Mouse (Mus musculus) midbrain, embryonic 15.5 days (tissue): ENCODE data around the gene Chrna1. TPM values are rescaled to one million over a fixed set of nuclear protein-coding genes. Genes with fewer than 3 reads are reported as not detected.

Experiments
- ATAC-seq: fragments of 200-750 bp; cut with Nextera tagmentation; replicated peaks from 2 replicates; pipeline ENCODE4 v1.8.0; 2017; ENCODE audit warnings: moderate TSS enrichment
- H3K27ac ChIP-seq: fragments of 300-500 bp; sonication (generic); 2 replicates; pipeline ENCODE4 v1.5.1; 2015; ENCODE audit warnings: mild to moderate bottlenecking, inconsistent platforms
- H3K27me3 ChIP-seq: fragments of 300-500 bp; sonication (generic); replicated peaks from 2 replicates; pipeline ENCODE4 v1.6.1; 2015; ENCODE audit warnings: inconsistent platforms
- H3K36me3 ChIP-seq: fragments of 300-500 bp; sonication (generic); replicated peaks from 2 replicates; pipeline ENCODE4 v1.6.1; 2015; ENCODE audit warnings: inconsistent platforms
- H3K4me1 ChIP-seq: fragments of 300-500 bp; sonication (generic); 2 replicates; pipeline ENCODE4 v1.6.1; 2015; ENCODE audit warnings: inconsistent platforms
- H3K4me2 ChIP-seq: fragments of 300-500 bp; sonication (generic); 2 replicates; pipeline ENCODE4 v1.6.1; 2015; ENCODE audit warnings: inconsistent platforms, mild to moderate bottlenecking, moderate library complexity
- H3K4me3 ChIP-seq: fragments of 300-500 bp; sonication (generic); 2 replicates; pipeline ENCODE4 v1.5.1; 2015; ENCODE audit warnings: mild to moderate bottlenecking, inconsistent platforms
- H3K9ac ChIP-seq: fragments of 300-500 bp; sonication (generic); 2 replicates; pipeline ENCODE4 v1.6.1; 2015; ENCODE audit warnings: mild to moderate bottlenecking, inconsistent platforms
- H3K9me3 ChIP-seq: fragments of 300-500 bp; sonication (generic); 2 replicates; pipeline ENCODE4 v1.6.1; 2016; ENCODE audit warnings: inconsistent platforms
- WGBS: fragments of 180-500 bp; shearing (Covaris S2); methylation state at CpG from one replicate; pipeline ENCODE4 v1.1.7; 2015; ENCODE audit warnings: mixed read lengths; 5-methylcytosine and 5-hydroxymethylcytosine counted together
- polyA plus RNA-seq: library from polyadenylated mRNA; unstranded; fragments of >200 nt; fragmentation: Nextera tagmentation; extraction: Ambion mirVana; gene quantifications from 2 replicates; pipeline ENCODE4 v1.2.1, GENCODE M21; 2015

Chrna1 gene
- 0.18 and 0.24 TPM in 2 replicates for polyA plus RNA-seq

- Histone ChIP-seq H3K4me2 (no peak within 1 kb of the TSS), H3K4me3 (no peak within 1 kb of the TSS), H3K4me1 (peaks cover 5% of the 10 kb centered on the region), H3K27me3 (no peaks in the 10 kb centered on the region), H3K36me3 (no peaks in the 10 kb centered on the region), H3K9ac (no peak within 1 kb of the TSS), H3K27ac (no peak within 1 kb of the TSS), H3K9me3 (no peaks in the 10 kb centered on the region)
- no peak for ATAC-seq
- 87% methylated on average over 9 of the region's 9 CpGs for WGBS
These were observed at the start of gene Chrna1 for GRCm38 (mm10) chr2:73580166-73580565. Gene Chrna1 (minus strand): TSS chr2:73580338.

- peaks cover 6% of the 10 kb centered on the region; the same call in 1 of the 2 replicates for H3K36me3 ChIP-seq
- no peak overlapping the region for H3K27ac ChIP-seq
- no peak overlapping the region for H3K9ac ChIP-seq
These were observed 38.4 kb upstream of the Chrna1 start for GRCm38 (mm10) chr2:73618486-73619052.

GRCm38 (mm10) chr2:73616434-73617057 is 36.4 kb upstream of the Chrna1 start:
- no peaks in the 10 kb centered on the region for H3K36me3 ChIP-seq
- H3K4me2 ChIP-seq = no peak overlapping the region
- H3K9me3 ChIP-seq = no peaks in the 10 kb centered on the region
- no peak for ATAC-seq
- no peak overlapping the region for H3K4me3 ChIP-seq
- no peak overlapping the region for H3K9ac ChIP-seq
- WGBS = 86% methylated on average over 17 of the region's 17 CpGs
- no peaks in the 10 kb centered on the region for H3K4me1 ChIP-seq
- H3K27ac ChIP-seq = no peak overlapping the region
- H3K27me3 ChIP-seq = no peaks in the 10 kb centered on the region

More at GRCm38 (mm10) chr2:73618486-73619052, 38.4 kb upstream of the Chrna1 start:
- Histone ChIP-seq H3K4me1 (no peaks in the 10 kb centered on the region), H3K4me2 (no peak overlapping the region), H3K4me3 (no peak overlapping the region), H3K9me3 (no peaks in the 10 kb centered on the region), H3K27me3 (no peaks in the 10 kb centered on the region)
- ATAC-seq = no peak
- WGBS = 80% methylated on average over 4 of the region's 4 CpGs

GRCm38 (mm10) chr2:73615456-73615855 is 35.3 kb upstream of the Chrna1 start:
- Histone ChIP-seq H3K9ac (no peak overlapping the region), H3K27me3 (no peaks in the 10 kb centered on the region), H3K4me1 (no peaks in the 10 kb centered on the region), H3K27ac (no peak overlapping the region), H3K4me2 (no peak overlapping the region), H3K9me3 (no peaks in the 10 kb centered on the region), H3K4me3 (no peak overlapping the region), H3K36me3 (peaks cover 1% of the 10 kb centered on the region; the same call in 1 of the 2 replicates)
- 93% methylated on average over 5 of the region's 5 CpGs for WGBS
- ATAC-seq = no peak

- no peak overlapping the region for H3K9ac ChIP-seq
- H3K4me1 ChIP-seq = no peaks in the 10 kb centered on the region
- H3K27me3 ChIP-seq = no peaks in the 10 kb centered on the region
- ATAC-seq = no peak
- peaks cover 3% of the 10 kb centered on the region; the same call in 1 of the 2 replicates for H3K36me3 ChIP-seq
- H3K4me3 ChIP-seq = no peak overlapping the region
- WGBS = 97% methylated on average over 8 of the region's 8 CpGs
- H3K27ac ChIP-seq = no peak overlapping the region
- H3K9me3 ChIP-seq = no peaks in the 10 kb centered on the region
- no peak overlapping the region for H3K4me2 ChIP-seq
These were observed 34.2 kb upstream of the Chrna1 start for GRCm38 (mm10) chr2:73614303-73614702.

- no peak overlapping the region for H3K4me3 ChIP-seq
- WGBS = 92% methylated on average over 7 of the region's 7 CpGs
- H3K4me1 ChIP-seq = no peaks in the 10 kb centered on the region
- no peak for ATAC-seq
- H3K27me3 ChIP-seq = no peaks in the 10 kb centered on the region
- no peak overlapping the region for H3K4me2 ChIP-seq
- peaks cover 3% of the 10 kb centered on the region; the same call in 1 of the 2 replicates for H3K36me3 ChIP-seq
- no peaks in the 10 kb centered on the region for H3K9me3 ChIP-seq
- no peak overlapping the region for H3K27ac ChIP-seq
- no peak overlapping the region for H3K9ac ChIP-seq
These were observed 32.8 kb upstream of the Chrna1 start for GRCm38 (mm10) chr2:73612941-73613340.

- 95% methylated on average over 6 of the region's 6 CpGs for WGBS
- H3K9me3 ChIP-seq = no peaks in the 10 kb centered on the region
- no peak for ATAC-seq
- H3K9ac ChIP-seq = no peak overlapping the region
- H3K27ac ChIP-seq = no peak overlapping the region
- no peaks in the 10 kb centered on the region for H3K4me1 ChIP-seq
- H3K4me2 ChIP-seq = no peak overlapping the region
- no peaks in the 10 kb centered on the region for H3K27me3 ChIP-seq
- H3K4me3 ChIP-seq = no peak overlapping the region
- peaks cover 3% of the 10 kb centered on the region; the same call in 1 of the 2 replicates for H3K36me3 ChIP-seq
These were observed 32.3 kb upstream of the Chrna1 start for GRCm38 (mm10) chr2:73612367-73612914.

- no peaks in the 10 kb centered on the region for H3K9me3 ChIP-seq
- no peak for ATAC-seq
- H3K4me1 ChIP-seq = no peaks in the 10 kb centered on the region
- peaks cover 3% of the 10 kb centered on the region; the same call in 1 of the 2 replicates for H3K36me3 ChIP-seq
- no peak overlapping the region for H3K4me2 ChIP-seq
- H3K9ac ChIP-seq = no peak overlapping the region
- 85% methylated on average over 6 of the region's 6 CpGs for WGBS
- H3K27me3 ChIP-seq = no peaks in the 10 kb centered on the region
- H3K4me3 ChIP-seq = no peak overlapping the region
- H3K27ac ChIP-seq = no peak overlapping the region
These were observed 31.7 kb upstream of the Chrna1 start for GRCm38 (mm10) chr2:73611798-73612197.

- ATAC-seq = no peak
- peaks cover 5% of the 10 kb centered on the region; the same call in 1 of the 2 replicates for H3K4me1 ChIP-seq
- 89% methylated on average over 3 of the region's 3 CpGs for WGBS
- H3K4me3 ChIP-seq = no peak overlapping the region
- H3K27ac ChIP-seq = no peak overlapping the region
- no peak overlapping the region for H3K9ac ChIP-seq
- H3K27me3 ChIP-seq = no peaks in the 10 kb centered on the region
- peaks cover 3% of the 10 kb centered on the region; the same call in 1 of the 2 replicates for H3K36me3 ChIP-seq
- H3K4me2 ChIP-seq = no peak overlapping the region
- no peaks in the 10 kb centered on the region for H3K9me3 ChIP-seq
These were observed 29.6 kb upstream of the Chrna1 start for GRCm38 (mm10) chr2:73609724-73610210.

- Histone ChIP-seq H3K4me2 (no peak overlapping the region), H3K36me3 (peaks cover 3% of the 10 kb centered on the region; the same call in 1 of the 2 replicates), H3K9me3 (no peaks in the 10 kb centered on the region), H3K4me3 (no peak overlapping the region), H3K9ac (no peak overlapping the region), H3K27ac (no peak overlapping the region), H3K4me1 (peaks cover 7% of the 10 kb centered on the region; the same call in 1 of the 2 replicates), H3K27me3 (no peaks in the 10 kb centered on the region)
- no peak for ATAC-seq
- WGBS = 81% methylated on average over 5 of the region's 5 CpGs
These were observed 29.1 kb upstream of the Chrna1 start for GRCm38 (mm10) chr2:73609067-73609723.

GRCm38 (mm10) chr2:73608391-73608790 is 28.3 kb upstream of the Chrna1 start:
- Histone ChIP-seq H3K27me3 (no peaks in the 10 kb centered on the region), H3K36me3 (peaks cover 3% of the 10 kb centered on the region; the same call in 1 of the 2 replicates), H3K4me3 (no peak overlapping the region), H3K9me3 (no peaks in the 10 kb centered on the region), H3K4me2 (no peak overlapping the region), H3K4me1 (peaks cover 7% of the 10 kb centered on the region; the same call in 1 of the 2 replicates), H3K27ac (no peak overlapping the region), H3K9ac (no peak overlapping the region)
- 89% methylated on average over 6 of the region's 6 CpGs for WGBS
- no peak for ATAC-seq

GRCm38 (mm10) chr2:73607609-73608008 is 27.5 kb upstream of the Chrna1 start:
- ATAC-seq = no peak
- Histone ChIP-seq H3K4me2 (no peak overlapping the region), H3K9ac (no peak overlapping the region), H3K36me3 (peaks cover 3% of the 10 kb centered on the region; the same call in 1 of the 2 replicates), H3K4me3 (no peak overlapping the region), H3K4me1 (peaks cover 7% of the 10 kb centered on the region; the same call in 1 of the 2 replicates), H3K27me3 (no peaks in the 10 kb centered on the region), H3K9me3 (no peaks in the 10 kb centered on the region), H3K27ac (no peak overlapping the region)
- WGBS = 56% methylated on average over 4 of the region's 4 CpGs
